Mouse (Mus musculus) G1E (cell line): ENCODE data around the gene Syt5.

ENCODE experiments used
- CTCF ChIP-seq: IDR thresholded peaks from 2 replicates; pipeline ENCODE4 v1.5.1; 2012; ENCODE audit warnings: low read depth, low read length, inconsistent platforms, mixed read lengths
- GATA1 ChIP-seq: IDR thresholded peaks from 2 replicates; pipeline ENCODE4 v1.6.1; 2012; ENCODE audit warnings: borderline replicate concordance, low read length, inconsistent platforms, mixed read lengths
- GATA2 ChIP-seq: IDR thresholded peaks from 2 replicates; pipeline ENCODE4 v1.6.1; 2012; ENCODE audit warnings: low read depth, low read length, inconsistent platforms, borderline replicate concordance
- POLR2AphosphoS5 ChIP-seq: IDR thresholded peaks from 2 replicates; pipeline ENCODE4 v1.6.1; 2012; ENCODE audit warnings: low read depth, low read length, inconsistent platforms; ENCODE audit not compliant: insufficient replicate concordance
- TAL1 ChIP-seq: conservative IDR thresholded peaks from 2 replicates; pipeline ENCODE4 v1.6.1; 2012; ENCODE audit warnings: low read depth, low read length, inconsistent platforms, mixed read lengths

- no peak for TF ChIP-seq TAL1
- 0 out of 2 replicates have a peak, but pooled peaks have one; percentile 6 for TF ChIP-seq CTCF
- TF ChIP-seq GATA1: no peak
- TF ChIP-seq POLR2AphosphoS5: no peak
- TF ChIP-seq GATA2: no peak
Measured at GRCm38 (mm10) chr7:4562660-4563059, 15.3 kb upstream of the Syt5 start.
